Mouse (Mus musculus) liver, embryonic 14.5 days (tissue): ENCODE measurements around the gene Wdr34.

Experiments
- CTCF ChIP-seq: IDR thresholded peaks from 2 replicates; pipeline ENCODE4 v1.5.1; 2016; ENCODE audit warnings: antibody characterized with exemption, low read depth, control low read depth
- EP300 ChIP-seq: IDR thresholded peaks from 2 replicates; pipeline ENCODE4 v1.6.1; 2016; ENCODE audit warnings: antibody characterized with exemption, low read depth

DNA sequence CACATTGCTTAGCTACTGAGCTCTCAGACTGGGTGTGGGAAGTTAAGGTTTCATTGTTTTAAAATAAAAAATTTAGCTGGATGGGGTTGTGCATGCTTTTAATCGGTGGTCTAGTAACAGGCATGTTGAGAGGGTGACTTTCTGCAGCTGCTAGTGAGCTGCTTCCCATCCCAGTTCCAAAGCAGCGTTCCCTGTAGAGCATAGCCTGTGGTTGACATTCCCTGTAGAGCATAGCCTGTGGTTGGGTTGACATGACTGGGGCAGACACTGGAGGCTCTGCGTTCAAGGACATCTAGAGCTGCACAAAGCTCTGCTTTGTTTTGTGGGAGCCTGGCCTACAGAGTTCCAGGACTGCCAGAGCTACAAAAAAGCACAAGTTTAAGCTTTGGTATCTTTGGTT, 24.6 kb upstream of the Wdr34 start:
- no peak for TF ChIP-seq CTCF
- no peak for TF ChIP-seq EP300
